Mouse (Mus musculus): ENCODE measurements at regions not wholly inside any gene's neighbourhood (a gene's known extent, or its start where the extent isn't known, plus 50 kb on each side); places are given as distances from the start of the nearest gene placed in this dataset.
A peak's percentile ranks its signal among the peaks of the same experiment; 100 is the strongest.

DNA sequence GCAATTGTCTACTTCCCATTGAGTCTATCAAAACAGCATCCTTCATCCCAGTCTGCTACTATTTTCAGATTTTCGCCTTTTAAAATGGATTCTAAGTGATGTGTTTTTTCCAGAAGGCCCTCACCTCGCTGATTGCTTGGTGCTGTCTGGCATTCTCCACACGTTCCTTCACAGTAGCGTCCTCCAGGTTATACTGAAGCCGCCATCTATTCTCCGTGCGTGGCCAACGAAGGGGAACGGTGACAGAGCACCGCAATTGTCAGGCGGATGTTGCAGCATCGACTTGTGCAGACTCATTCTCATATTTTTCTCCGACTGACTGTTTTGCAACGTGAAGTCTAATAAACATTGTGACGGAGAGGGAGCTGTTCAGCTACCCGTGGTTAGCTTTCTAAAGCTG lies 277.0 kb upstream of the Mtpn start:
- no peak for DNase-seq (ENCODE audit: low read depth in 3 of 3, low spot score in 3 of 3)
- no peaks in the 10 kb centered on the region for H3K9me3 ChIP-seq (ENCODE audit: control insufficient read depth, low read length)
- no peaks in the 10 kb centered on the region for H3K36me3 ChIP-seq (replicated peaks; ENCODE audit: control insufficient read depth, insufficient read depth, low read depth)
- H3K9ac ChIP-seq (replicated peaks), result no peak overlapping the region
- ATAC-seq (ENCODE audit: insufficient read depth), result no peak
- no peak overlapping the region for H3K4me3 ChIP-seq (ENCODE audit: insufficient read depth in 1 of 2, low read depth in 2 of 2, low read length in 2 of 2)
- no peaks in the 10 kb centered on the region for H3K27me3 ChIP-seq (ENCODE audit: control insufficient read depth, insufficient read depth, low read length)
- no peak overlapping the region for H3K27ac ChIP-seq
- 71% methylated on average over 16 of the region's 16 CpGs for WGBS (ENCODE audit: insufficient replicate concordance)
- no peak for TF ChIP-seq EP300 (IDR thresholded peaks at IDR 0.05; ENCODE audit: low read depth)
- TF ChIP-seq CTCF (IDR thresholded peaks at IDR 0.05; ENCODE audit: low read depth), result no peak
- H3K4me2 ChIP-seq (ENCODE audit: low read depth), result no peak overlapping the region
- H3K4me1 ChIP-seq (replicated peaks; ENCODE audit: control insufficient read depth in 2 of 2, insufficient read depth in 2 of 2, low read length in 1 of 2), result no peaks in the 10 kb centered on the region

DNA sequence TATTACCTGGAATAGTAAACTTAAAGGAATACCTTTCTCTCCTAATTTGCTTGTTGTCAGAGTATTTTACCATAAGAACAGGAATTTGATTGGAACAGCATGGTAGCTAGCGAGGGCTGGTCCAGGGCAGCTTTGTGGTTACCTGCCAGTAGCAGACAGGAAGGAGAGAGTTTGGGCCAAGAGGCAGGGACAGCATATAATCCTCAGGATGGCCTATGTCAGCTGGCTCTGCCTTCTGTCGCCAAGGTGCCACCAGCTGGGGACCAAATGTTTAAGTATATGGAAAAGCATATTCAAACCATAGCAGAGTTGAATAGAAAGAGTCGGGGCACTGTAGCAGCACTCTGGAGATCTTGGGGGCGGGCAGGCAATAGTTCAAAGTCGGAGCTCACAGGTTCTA lies 274.8 kb upstream of the Mtpn start:
- H3K9me3 ChIP-seq (ENCODE audit: control insufficient read depth, low read length), result no peaks in the 10 kb centered on the region
- 41% methylated on average over 5 of the region's 5 CpGs for WGBS (ENCODE audit: insufficient replicate concordance)
- H3K9ac ChIP-seq (replicated peaks), result no peak overlapping the region
- ATAC-seq (ENCODE audit: insufficient read depth), result no peak
- DNase-seq (ENCODE audit: low read depth in 3 of 3, low spot score in 3 of 3), result no peak
- H3K4me3 ChIP-seq (ENCODE audit: insufficient read depth in 1 of 2, low read depth in 2 of 2, low read length in 2 of 2), result no peak overlapping the region
- TF ChIP-seq EP300 (IDR thresholded peaks at IDR 0.05; ENCODE audit: low read depth) (no peak), CTCF (IDR thresholded peaks at IDR 0.05; ENCODE audit: low read depth) (no peak)
- H3K4me2 ChIP-seq (ENCODE audit: low read depth), result no peak overlapping the region
- H3K27ac ChIP-seq, result no peak overlapping the region
- H3K27me3 ChIP-seq (ENCODE audit: control insufficient read depth, insufficient read depth, low read length), result no peaks in the 10 kb centered on the region
- H3K4me1 ChIP-seq (replicated peaks; ENCODE audit: control insufficient read depth in 2 of 2, insufficient read depth in 2 of 2, low read length in 1 of 2), result no peaks in the 10 kb centered on the region
- no peaks in the 10 kb centered on the region for H3K36me3 ChIP-seq (replicated peaks; ENCODE audit: control insufficient read depth, insufficient read depth, low read depth)

DNA sequence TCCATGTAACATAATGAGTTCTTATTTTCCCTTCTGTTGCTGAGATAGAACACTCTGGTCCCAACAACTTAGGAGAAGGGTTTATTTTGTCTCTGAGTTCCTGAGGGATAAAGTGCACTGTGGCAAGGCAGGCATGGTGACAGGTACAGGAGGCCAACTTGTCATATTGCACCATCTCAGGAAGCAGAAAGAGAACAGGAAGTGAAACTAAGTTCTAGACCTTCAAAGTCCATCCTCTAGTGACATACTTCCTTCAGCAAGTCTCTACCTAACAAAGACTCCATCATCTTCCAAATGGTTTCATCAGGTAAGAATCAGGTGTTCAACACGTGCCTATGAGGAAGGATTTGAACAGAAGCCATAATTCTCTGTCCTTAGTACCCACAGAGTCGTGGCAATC lies 266.1 kb upstream of the Mtpn start:
- H3K4me1 ChIP-seq (replicated peaks; ENCODE audit: control insufficient read depth in 2 of 2, insufficient read depth in 2 of 2, low read length in 1 of 2), result no peaks in the 10 kb centered on the region
- no peaks in the 10 kb centered on the region for H3K36me3 ChIP-seq (replicated peaks; ENCODE audit: control insufficient read depth, insufficient read depth, low read depth)
- H3K27me3 ChIP-seq (ENCODE audit: control insufficient read depth, insufficient read depth, low read length), result no peaks in the 10 kb centered on the region
- DNase-seq (ENCODE audit: low read depth in 3 of 3, low spot score in 3 of 3), result no peak
- H3K27ac ChIP-seq, result no peak overlapping the region
- no peak for ATAC-seq (ENCODE audit: insufficient read depth)
- no peaks in the 10 kb centered on the region for H3K9me3 ChIP-seq (ENCODE audit: control insufficient read depth, low read length)
- H3K4me3 ChIP-seq (ENCODE audit: insufficient read depth in 1 of 2, low read depth in 2 of 2, low read length in 2 of 2), result no peak overlapping the region
- no peak overlapping the region for H3K4me2 ChIP-seq (ENCODE audit: low read depth)
- TF ChIP-seq CTCF (IDR thresholded peaks at IDR 0.05; ENCODE audit: low read depth) (no peak), EP300 (IDR thresholded peaks at IDR 0.05; ENCODE audit: low read depth) (no peak)
- 30% methylated on average over 2 of the region's 2 CpGs for WGBS (ENCODE audit: insufficient replicate concordance)
- H3K9ac ChIP-seq (replicated peaks), result no peak overlapping the region

DNA sequence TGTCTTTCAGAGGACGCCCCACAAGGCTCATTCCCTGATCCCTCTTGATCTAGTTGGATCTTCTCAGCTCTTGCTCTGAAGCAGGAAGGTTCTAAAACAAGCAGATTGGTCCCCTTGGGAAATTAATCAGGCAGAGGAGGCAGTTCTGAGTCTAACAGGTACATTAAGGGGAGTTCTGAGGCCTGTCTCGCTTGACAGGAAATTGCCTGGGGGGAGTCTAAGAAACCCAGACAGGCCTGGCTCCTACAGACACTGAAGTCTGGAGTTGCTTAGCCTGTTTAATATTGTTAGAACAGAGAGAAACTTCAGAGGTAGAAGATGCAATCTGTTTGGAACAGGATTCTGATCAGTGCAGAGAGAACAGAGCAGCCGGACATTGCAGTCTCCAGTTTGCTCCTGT lies 264.4 kb upstream of the Mtpn start:
- H3K27me3 ChIP-seq (ENCODE audit: control insufficient read depth, insufficient read depth, low read length), result no peaks in the 10 kb centered on the region
- no peaks in the 10 kb centered on the region for H3K9me3 ChIP-seq (ENCODE audit: control insufficient read depth, low read length)
- H3K4me2 ChIP-seq (ENCODE audit: low read depth), result no peak overlapping the region
- H3K4me1 ChIP-seq (replicated peaks; ENCODE audit: control insufficient read depth in 2 of 2, insufficient read depth in 2 of 2, low read length in 1 of 2), result no peaks in the 10 kb centered on the region
- no peak overlapping the region for H3K27ac ChIP-seq
- TF ChIP-seq CTCF (IDR thresholded peaks at IDR 0.05; ENCODE audit: low read depth) (no peak), EP300 (IDR thresholded peaks at IDR 0.05; ENCODE audit: low read depth) (no peak)
- no peaks in the 10 kb centered on the region for H3K36me3 ChIP-seq (replicated peaks; ENCODE audit: control insufficient read depth, insufficient read depth, low read depth)
- no peak overlapping the region for H3K4me3 ChIP-seq (ENCODE audit: insufficient read depth in 1 of 2, low read depth in 2 of 2, low read length in 2 of 2)
- no peak overlapping the region for H3K9ac ChIP-seq (replicated peaks)
- 64% methylated on average over 3 of the region's 3 CpGs for WGBS (ENCODE audit: insufficient replicate concordance)
- DNase-seq (ENCODE audit: low read depth in 3 of 3, low spot score in 3 of 3) (no peak), ATAC-seq (ENCODE audit: insufficient read depth) (no peak)

DNA sequence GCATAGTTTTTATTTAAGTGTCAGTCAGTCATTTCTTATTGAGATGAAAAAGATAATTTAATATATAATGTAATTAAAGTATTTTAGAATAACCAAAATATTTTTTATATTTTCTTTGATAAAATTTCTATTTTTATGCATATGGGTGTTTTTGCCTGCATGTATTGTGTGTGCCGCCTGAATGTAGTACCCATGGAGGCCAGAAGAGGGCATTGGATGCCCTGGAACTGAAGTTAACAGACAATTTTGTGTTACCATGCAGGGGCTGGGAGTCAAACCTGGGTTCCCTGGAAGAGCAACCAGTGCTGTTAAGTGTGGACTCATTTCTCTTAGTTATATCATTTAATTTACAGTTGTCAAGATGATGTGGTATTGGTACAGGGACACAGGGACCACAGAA lies 240.0 kb upstream of the Mtpn start:
- Histone ChIP-seq H3K9me3 (ENCODE audit: control insufficient read depth, low read length) (no peaks in the 10 kb centered on the region), H3K36me3 (replicated peaks; ENCODE audit: control insufficient read depth, insufficient read depth, low read depth) (no peaks in the 10 kb centered on the region), H3K4me1 (replicated peaks; ENCODE audit: control insufficient read depth in 2 of 2, insufficient read depth in 2 of 2, low read length in 1 of 2) (no peaks in the 10 kb centered on the region), H3K27ac (no peak overlapping the region), H3K9ac (replicated peaks) (no peak overlapping the region), H3K4me2 (ENCODE audit: low read depth) (no peak overlapping the region), H3K4me3 (ENCODE audit: insufficient read depth in 1 of 2, low read depth in 2 of 2, low read length in 2 of 2) (no peak overlapping the region), H3K27me3 (ENCODE audit: control insufficient read depth, insufficient read depth, low read length) (no peaks in the 10 kb centered on the region)
- ATAC-seq (ENCODE audit: insufficient read depth) (no peak), DNase-seq (ENCODE audit: low read depth in 3 of 3, low spot score in 3 of 3) (no peak)
- WGBS (ENCODE audit: insufficient replicate concordance), result 51% methylated on average over 1 of the region's 1 CpGs
- no peak for TF ChIP-seq EP300 (IDR thresholded peaks at IDR 0.05; ENCODE audit: low read depth)
- TF ChIP-seq CTCF (IDR thresholded peaks at IDR 0.05; ENCODE audit: low read depth), result peak; percentile 40
